Mouse (Mus musculus) urinary bladder, adult 2 months (tissue): ENCODE data around the gene Card10. TPM values are rescaled to one million over a fixed set of nuclear protein-coding genes. Genes with fewer than 3 reads are reported as not detected.

Source experiments
- DNase-seq: peaks from one replicate; pipeline ENCODE4 v3.0.0; 2022; ENCODE audit warnings: low spot score
- polyA plus RNA-seq: library from polyadenylated mRNA; depleted of rRNA; stranded (reverse); fragments of >200 nt; gene quantifications from 2 replicates; pipeline ENCODE4 v1.2.3, GENCODE M21; 2012

Card10 gene
- polyA plus RNA-seq, 1 experiment, result 9.5 TPM

DNA sequence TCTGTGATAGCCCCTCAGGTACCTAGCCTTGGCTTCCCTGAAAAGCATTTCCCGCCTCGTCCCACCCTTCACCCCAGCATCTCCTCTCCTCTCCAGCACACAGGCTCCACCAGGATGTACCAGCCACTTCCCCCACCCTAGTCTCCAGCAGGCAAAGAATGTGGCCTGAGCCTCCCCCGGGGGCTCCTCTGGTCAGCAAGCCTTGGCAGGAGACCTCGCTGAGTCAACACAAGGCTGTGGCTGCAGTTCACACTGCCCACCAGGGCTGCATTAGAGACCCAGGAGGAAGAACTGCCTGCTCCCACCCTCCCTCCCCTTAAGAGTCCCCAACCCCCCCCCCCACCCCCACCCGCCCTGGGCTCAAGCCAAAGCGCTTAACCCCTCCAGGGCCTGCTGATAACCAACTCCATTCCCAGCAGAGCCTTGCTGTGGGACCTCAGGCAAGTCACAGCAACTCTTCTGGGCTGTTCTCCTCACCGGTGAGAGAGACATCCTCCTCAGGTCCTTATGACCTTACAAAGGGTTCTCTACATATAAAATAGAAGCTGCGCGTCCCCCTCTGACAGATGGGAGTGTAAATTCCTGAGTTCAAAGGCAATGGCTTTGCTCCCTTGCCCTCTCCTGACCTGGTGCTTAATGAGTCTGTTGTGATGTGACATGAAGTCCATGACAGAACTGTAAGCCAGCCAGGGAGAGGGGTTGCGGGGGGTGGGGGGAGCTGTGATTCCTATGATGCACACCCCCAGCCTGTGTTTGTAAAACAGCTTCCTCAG is 31.6 kb upstream of the Card10 start:
- DNase-seq, result no peak

DNA sequence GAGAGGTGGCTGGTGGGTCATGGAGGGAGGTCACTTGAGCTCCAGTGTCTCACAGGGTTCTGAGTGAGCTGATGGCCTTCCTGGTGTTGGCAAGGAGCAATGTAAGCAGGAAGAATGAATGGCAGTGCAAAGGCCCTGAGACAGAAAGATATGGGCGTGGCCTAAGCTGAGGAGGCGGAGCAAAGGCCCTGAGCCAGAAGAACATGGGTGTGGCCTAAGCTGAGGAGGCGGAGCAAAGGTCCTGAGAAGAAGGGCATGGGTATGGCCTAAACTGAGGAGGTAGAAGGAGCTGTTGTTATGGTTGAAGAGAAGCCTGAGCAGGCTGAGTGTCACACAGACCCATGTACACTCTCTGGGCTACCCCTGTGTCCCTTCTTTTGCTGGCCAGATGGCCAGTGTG is 30.7 kb upstream of the Card10 start:
- no peak for DNase-seq

DNA sequence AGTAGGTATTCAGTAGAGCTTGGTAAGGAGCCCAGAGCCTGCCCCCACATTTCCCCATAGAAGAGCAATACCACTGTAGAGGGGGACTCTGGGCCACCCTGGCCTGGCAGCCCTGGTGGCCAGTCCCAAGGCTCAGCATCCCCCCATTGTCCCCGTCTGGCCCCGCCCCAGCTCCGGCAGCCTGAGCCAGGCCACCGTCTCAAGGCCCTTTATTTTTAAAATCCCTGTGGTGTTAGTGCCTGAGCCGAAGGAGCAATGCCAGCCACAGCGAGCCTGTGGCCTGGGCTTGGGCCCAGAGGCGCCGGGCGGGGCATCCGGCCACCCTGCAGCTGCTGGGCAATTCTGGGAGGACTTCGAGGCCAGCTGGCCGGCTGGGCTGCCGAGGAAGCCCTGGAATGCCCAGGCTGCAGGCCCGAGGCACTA is 29.9 kb upstream of the Card10 start:
- DNase-seq, result no peak

DNA sequence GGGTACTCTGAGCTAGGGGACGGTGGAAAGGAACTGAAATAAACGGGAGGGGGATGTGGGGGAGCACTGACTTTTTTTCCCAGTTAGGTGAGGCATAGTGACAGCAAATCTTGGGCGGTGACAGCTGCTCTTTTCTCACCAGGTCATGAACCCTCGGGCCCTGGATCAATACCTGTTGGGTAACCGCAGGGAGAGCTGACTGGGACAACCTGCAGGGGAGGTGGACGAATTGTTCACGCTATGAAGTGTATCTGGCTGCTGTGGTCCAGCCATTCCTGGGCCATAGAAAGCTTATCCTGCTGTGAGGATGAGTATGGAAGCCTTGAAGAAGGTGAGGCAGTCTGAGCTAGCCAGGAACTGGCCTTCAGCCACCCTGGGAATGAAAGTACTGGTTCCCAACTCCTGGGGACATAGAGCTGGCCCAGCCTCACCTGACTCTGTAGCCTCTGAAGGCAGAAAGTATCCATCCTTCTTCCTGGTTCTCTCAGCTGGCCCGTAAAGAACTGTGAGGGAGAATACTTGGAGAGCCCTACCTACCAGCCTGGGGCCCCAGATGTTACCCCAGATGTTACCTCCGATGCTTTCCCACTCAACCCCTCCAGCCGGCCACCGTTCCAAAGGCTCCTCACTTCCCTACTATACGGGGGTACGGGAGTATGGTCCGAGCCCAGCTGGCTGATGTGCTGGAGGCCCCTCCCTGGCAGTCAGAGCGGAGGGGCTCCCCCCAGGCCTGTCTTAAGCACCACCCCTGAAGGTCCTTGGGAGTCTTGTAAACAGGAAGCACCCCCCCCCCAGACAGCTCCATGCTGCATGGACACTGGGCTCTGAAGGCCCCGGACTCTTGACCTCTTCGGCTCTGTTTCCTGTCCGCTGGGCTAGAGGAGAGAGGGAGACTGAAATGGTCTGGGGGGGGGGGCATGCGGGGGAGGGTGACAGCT is 29.1 kb upstream of the Card10 start:
- DNase-seq, result no peak

DNA sequence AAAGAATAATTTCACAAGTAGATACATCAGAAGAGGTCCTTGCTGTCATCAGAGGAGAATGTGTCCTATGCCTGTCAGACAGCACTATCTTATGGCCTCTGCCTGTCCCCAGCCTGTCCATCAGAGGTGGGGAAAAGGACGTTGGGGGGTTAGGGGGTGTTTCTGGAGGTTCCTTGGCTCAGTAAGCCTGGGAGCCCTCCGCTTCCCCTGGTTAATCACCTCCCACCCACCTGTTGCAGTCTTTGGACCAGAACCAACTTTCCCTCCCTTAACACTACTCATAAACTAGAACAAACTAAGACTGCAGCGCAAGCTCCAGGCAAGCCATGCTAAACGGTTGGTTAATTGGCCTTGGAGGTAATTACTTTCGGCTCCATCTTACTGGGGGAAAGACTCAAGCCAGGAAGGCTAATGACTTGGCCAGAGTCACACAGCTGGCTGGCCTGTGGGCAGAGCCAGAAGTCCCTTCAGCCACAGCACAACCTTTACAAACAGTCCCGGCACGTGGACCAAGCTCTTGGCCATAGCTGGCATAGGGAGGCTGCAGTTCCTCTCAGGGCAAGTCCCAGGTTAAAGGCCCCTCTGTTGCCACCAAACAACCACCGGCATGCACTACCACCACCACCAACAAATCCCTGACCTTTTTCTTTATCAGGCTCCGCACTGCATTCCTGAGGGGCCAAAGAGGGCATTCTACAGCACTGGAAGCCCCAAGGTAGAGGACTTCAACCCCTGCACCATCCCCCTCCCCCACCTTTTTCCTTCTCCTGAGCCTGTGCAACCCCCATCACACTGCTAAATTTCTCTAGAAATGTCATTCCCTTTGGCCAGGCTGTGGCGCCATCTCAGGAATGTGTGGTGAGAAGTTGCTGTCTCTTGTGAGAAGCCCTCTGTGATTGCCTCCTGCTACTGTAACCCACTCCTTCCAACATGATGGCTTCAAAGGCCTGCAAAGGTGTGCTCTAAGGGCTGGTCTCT is 28.2 kb upstream of the Card10 start:
- DNase-seq, result no peak

DNA sequence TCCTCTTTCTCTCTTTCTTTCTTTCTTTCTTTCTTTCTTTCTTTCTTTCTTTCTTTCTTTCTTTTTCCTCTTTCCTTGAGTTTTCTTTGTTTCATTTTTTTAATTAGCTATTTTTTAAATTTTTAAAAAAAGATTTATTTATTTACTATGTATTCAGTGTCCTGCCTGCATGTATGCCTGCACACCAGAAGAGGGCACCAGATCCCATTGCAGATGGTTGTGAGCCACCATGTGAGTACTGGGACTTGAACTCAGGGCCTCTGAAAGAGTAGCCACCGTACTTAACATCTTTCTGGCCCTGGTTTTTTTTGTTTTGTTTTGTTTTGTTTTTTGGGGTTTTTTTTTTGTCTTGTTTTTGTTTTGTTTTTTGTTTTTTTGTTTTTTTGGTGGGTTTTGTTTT is 26.8 kb upstream of the Card10 start:
- DNase-seq, result no peak

DNA sequence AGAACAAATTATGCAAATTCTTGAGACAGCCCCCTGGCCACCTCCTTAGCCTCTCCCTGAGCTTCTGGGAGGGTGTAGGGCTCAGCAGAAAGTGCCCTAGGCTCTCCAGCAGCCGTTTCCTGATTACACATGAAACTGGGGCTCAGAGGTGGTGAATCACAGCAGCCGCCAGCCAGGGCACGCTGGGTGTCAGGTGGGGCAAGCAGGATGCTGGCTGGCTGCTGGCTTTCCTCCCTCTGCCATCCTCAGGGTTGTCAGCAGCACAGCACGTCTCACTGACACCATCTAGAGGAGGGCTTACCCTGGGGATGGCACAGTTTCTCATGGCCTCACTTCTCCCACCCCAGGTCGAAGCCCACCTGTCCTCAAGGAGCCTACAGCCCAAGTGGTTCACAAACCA is 25.5 kb upstream of the Card10 start:
- no peak for DNase-seq

DNA sequence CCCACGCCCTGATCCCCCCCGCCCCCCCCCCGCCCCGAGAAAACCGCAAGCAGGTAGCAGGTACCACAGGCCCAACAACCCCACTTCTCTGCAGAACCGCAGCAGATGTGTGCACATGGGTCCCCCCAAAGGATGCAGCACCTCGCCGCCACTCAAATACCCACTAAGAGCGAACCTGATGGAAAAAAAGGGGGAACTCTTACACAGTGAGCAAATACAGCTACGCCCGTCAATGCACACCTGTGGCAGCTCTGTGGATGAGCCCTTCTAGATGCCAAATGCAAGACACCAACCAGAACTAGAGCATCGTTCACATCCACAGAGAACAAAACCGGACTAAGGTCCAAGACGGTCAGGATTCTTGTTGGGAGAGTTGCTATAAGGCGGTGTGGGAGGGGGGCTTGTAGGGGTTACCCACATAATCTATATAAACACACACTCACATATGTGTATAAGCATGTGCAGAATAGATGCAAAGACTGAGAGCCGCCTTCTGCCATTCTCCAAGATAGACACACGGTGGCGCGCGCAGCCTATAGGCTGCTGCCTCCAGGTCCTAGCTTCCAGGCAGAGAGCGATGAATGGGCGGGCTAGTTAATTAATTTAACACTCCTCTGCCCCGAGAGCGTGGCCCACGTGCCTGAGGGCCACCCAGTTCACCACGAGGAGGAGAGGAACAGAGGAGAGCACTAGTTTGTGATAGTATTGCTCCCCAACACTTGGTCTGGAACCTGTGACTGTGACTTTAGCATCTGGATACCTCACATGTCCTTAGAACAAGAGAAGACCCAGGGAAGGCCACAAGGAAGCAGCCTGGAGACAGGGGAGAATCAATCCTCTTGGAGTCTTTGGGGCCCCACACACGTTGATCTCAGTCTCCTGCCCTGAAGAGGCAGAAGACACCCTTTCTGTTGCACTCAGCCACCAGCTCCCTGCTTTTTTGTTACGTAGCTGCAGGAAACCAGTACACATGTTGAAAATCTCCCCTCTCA is 23.7 kb upstream of the Card10 start:
- DNase-seq, result no peak

DNA sequence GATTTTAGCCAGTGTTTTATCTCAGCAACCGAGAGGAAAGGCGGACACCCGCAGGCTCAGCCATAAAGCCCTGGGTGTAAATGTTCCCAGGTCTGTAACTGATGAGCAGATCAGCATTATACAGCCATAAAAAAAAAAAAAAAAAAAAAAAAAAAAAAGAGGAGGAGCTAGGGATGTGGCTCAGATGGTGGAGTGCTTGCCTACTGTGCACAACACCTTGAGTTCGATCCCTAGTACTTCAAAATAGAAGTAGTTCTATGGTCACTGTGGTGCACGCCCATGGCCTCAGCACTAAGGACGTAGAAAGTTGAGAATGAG is 13.2 kb upstream of the Card10 start:
- DNase-seq, result no peak

DNA sequence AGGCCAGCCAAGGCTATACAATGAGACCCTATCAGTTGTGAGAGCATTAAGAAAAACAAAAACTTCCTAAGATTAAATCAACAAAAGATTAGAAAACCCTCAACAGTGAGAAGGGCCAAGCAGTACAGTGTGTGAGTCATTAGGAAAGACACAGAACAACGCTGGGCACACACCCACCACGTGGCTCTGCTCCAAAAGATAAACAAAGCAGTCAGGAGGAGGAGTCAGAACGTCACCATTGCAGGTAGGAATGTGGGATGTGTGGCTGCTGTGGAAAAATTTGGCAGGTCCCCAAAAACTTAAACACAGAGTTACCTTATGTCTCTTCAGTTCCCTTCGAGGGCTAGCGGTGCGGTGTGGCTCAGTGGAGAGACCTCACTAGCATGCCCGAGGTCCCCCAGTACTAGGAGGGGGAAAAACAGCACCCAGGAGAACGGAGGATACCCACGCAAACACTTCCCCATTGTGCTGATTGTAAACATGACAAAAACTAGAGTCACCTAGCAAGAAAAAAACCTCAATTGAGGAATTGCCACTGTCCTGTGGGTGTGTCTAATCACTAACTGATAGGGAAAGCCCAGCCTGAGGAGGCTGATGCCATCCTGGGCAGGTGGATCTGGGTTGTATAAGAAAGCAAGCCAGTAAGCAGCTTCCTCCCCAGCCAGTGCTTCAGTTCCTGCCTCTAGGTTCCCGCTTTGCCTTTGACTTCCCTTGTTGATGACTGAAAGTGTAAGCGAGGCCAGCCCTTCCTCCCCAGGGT is 12.7 kb upstream of the Card10 start:
- no peak for DNase-seq

DNA sequence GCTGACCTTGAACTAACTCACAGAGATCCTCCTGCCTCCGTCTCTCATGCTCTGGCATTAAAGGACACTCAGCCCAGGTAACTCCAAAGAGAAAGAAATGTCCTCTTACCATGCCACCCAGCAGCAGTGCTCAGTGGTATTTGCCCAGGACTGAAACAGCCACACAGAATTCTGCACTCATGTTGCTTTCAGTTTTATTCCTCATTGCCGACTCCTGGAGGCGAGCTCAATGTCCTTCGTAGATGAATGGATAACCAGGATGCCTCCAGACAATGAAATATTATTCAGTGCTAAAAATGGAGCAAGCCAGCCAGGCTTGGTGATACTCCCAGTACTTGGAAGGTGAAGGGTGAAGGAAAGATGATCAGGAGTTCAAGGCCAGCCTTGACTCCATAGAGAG is 10.8 kb upstream of the Card10 start:
- no peak for DNase-seq

DNA sequence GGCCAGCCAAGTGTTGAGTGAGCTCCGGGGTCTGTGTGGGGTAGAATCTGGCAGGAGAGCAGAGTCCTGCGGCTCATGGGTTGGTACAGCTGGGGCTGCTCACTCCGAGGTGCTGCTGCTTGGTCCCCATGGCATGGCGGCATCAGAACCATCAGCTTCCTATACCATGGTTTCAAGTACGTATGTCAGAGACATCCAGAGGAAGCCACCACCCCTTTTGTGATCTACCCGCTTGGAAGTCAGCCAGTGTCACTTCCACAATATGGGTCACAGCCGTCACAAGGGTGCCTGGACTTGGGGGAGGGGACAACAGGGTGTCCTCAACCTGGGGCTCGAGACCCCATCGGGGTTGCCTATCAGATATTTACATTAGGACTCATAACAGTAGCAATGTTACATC is 7.3 kb upstream of the Card10 start:
- no peak for DNase-seq

DNA sequence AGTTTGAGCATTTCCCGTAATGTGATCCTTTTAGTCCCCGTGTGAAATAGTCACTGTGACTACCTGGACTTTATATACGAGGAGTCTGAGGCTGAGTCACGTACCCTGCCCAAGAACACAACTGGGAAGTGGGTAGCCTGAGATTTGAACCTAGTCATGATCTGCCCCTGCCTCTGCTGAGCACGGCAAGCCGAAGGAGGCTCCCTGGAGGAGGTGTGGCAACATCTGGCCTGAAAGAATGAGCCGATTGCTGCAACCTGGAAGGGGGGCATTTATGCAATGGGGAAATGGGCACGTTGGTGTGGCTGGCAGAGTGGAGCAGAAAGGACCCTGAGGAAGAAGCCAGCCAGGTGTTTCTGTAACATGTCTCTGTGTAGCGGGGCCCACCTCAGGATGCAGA is 6.9 kb upstream of the Card10 start:
- DNase-seq, result no peak

DNA sequence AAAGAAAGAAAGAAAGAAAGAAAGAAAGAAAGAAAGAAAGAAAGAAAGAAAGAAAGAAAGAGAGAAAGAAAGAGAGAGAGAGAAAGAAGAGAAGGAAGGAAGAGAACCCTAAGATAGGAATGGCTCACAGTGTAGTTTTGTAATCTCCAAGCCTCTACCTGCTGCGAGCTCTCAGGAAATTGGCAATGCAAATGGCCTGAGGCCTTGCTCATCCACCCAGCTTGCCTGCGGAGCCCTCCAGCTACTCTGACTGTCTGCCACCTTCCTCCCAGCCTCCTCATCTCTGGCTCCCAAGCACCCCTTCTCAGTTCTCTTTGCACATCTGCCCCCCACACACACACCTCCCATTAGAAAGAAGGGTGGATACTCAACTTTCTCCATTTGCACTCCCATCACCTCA is 6.1 kb upstream of the Card10 start:
- DNase-seq, result no peak

DNA sequence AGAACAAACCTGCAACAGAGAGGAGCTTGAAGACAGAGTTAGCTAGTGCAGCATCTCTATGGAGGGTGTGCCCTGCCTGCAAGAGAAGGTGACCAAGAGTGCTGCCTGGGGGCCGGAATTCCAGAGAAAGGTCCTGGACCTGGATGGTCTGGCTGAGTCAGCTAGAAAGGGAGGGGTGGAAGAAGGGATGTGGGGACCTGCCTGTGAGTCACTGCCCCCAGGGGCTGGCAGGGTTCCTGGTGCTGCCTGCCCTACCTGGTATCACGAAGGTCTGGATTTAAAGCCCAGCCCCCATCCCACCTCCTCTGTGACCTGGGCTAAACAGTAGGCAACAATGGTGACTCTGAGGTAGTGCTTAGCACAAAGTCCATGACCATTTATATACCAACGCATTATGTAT is 4.3 kb upstream of the Card10 start:
- peak; percentile 19 for DNase-seq

DNA sequence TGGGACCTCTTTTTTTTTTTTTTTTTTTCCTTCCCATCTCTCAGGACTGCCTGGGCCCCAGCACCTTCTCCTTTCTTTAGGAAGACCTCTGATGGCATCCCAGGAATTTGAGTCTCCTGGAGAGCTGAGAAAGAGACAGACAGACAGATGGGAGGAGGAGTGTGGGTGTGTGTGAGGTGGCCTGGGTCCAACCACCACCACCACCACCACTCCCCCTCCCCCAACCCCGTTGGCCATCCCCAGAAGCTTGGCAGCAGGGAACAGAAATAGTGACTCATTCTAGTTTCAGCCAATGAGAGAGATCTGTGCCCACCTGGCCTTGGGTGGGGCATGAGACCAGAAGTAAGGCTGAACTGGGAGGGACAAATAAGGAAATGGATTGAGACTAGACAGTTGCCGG is 3.8 kb upstream of the Card10 start:
- no peak for DNase-seq

DNA sequence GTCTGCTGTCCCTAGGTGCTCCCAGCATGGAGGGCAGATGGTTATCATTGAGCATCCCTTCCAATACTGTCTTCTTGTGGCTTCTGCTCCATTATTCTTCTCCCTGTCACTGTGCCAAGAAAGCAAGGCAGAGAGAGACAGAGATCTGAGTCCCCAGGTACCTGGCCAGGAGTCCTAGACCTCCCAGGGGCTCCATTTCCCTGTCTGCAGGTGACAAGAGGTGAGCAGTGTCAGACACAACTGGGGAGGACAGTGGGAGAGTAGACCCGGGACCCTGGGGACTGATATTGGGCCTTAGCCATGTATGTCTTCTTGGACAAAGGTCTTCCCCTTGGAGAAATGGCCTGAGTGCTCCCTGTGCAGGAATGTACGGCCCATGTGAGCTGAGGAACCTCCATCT is 2.5 kb upstream of the Card10 start:
- no peak for DNase-seq

DNA sequence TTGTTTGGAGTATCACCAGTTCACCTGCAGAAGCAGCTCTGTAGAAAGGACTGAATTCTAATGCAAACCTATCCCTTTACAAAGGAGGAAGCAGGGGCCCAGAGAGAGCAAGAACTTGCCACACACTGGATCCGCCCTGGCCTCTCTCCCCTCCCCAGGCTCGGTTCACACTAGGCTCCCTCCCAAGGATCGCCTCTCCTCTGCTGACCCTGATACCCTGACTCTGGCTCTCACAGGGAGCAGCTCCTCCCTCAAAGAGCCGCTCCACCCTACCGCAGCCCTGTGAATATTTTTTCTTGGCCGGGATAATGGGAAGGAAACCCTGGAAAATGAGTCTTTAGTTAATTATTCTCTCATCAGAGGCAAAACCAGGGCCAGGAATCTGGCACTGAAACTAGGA is 1.5 kb upstream of the Card10 start:
- DNase-seq, result no peak

DNA sequence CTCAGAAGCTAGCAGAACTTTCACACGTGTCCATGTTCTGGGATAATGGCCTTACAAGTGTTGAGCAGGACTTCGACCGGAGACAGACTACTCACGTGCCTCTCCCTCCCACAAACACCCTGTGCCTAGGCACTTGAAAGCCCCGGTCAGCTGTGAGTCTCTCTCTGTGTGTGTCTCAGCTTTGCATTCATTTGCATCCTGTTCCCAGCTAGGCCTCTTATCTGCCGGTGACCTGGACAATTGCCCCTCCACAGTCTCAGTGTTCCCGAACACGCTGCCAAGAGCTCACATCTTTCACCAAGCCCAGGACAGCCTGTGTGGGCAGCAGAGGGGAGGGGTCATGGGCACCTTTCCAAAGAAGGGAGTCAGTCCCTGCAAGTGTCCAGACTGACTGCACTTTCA is 658 bp upstream of the Card10 start:
- no peak for DNase-seq
